Mouse (Mus musculus) embryonic facial prominence, embryonic 14.5 days (tissue): ENCODE results near the gene Foxn4. TPM values are rescaled to one million over a fixed set of nuclear protein-coding genes. Genes with fewer than 3 reads are reported as not detected.
A peak's percentile ranks its signal among the peaks of the same experiment; 100 is the strongest.

Experiments used
- ATAC-seq: fragments of 200-750 bp; cut with Nextera tagmentation; 2 replicates; pipeline ENCODE4 v1.8.0; 2017; ENCODE audit warnings: low read depth, moderate number of reproducible peaks, moderate TSS enrichment
- DNase-seq: peaks from one replicate; pipeline ENCODE4 v3.0.0-alpha.2; 2015; ENCODE audit warnings: low spot score
- H3K27ac ChIP-seq: fragments of 300-500 bp; sonication (generic); replicated peaks from 2 replicates; pipeline ENCODE4 v1.5.1; 2014; ENCODE audit warnings: low read depth, mild to moderate bottlenecking, low read length, moderate library complexity
- H3K27me3 ChIP-seq: fragments of 300-500 bp; sonication (generic); replicated peaks from 2 replicates; pipeline ENCODE4 v1.6.1; 2014; ENCODE audit warnings: low read length; ENCODE audit not compliant: control insufficient read depth, insufficient read depth
- H3K36me3 ChIP-seq: fragments of 300-500 bp; sonication (generic); 2 replicates; pipeline ENCODE4 v1.6.1; 2014; ENCODE audit warnings: low read length, mixed read lengths; ENCODE audit not compliant: control insufficient read depth, insufficient read depth
- H3K4me1 ChIP-seq: fragments of 300-500 bp; sonication (generic); 2 replicates; pipeline ENCODE4 v1.6.1; 2014; ENCODE audit warnings: antibody characterized with exemption, low read length; ENCODE audit not compliant: control insufficient read depth, insufficient read depth
- H3K4me2 ChIP-seq: fragments of 300-500 bp; sonication (generic); 2 replicates; pipeline ENCODE4 v1.6.1; 2014; ENCODE audit warnings: low read depth, mild to moderate bottlenecking, low read length, moderate library complexity, mixed read lengths
- H3K4me3 ChIP-seq: fragments of 300-500 bp; sonication (generic); 2 replicates; pipeline ENCODE4 v1.5.1; 2014; ENCODE audit warnings: low read depth, mild to moderate bottlenecking, low read length
- H3K9ac ChIP-seq: fragments of 300-500 bp; sonication (generic); 2 replicates; pipeline ENCODE4 v1.6.1; 2014; ENCODE audit warnings: low read depth, mild to moderate bottlenecking, low read length, moderate library complexity, mixed read lengths
- H3K9me3 ChIP-seq: fragments of 300-500 bp; sonication (generic); 2 replicates; pipeline ENCODE4 v1.6.1; 2016; ENCODE audit warnings: low read length; ENCODE audit not compliant: control insufficient read depth
- WGBS: fragments of 180-500 bp; shearing (Covaris S2); extraction: QIAGEN DNeasy Blood & Tissue Kit; methylation state at CpG from one replicate; pipeline ENCODE4 v1.1.7; 2014; 5-methylcytosine and 5-hydroxymethylcytosine counted together
- polyA plus RNA-seq: library from polyadenylated mRNA; unstranded; fragments of >200 nt; fragmentation: Nextera tagmentation; extraction: Ambion mirVana; gene quantifications from 2 replicates; pipeline ENCODE4 v1.2.1, GENCODE M21; 2014

Gene Foxn4
- polyA plus RNA-seq, 1 experiment from 2014 or later = 1.1 TPM

GRCm38 (mm10) chr5:114268646-114269045 is 5.0 kb downstream of the Foxn4 start:
- H3K9me3 ChIP-seq = no peaks in the 10 kb centered on the region
- no peak overlapping the region for H3K4me3 ChIP-seq
- no peaks in the 10 kb centered on the region for H3K36me3 ChIP-seq
- H3K4me1 ChIP-seq = peaks cover 4% of the 10 kb centered on the region
- H3K4me2 ChIP-seq = no peak overlapping the region
- H3K27ac ChIP-seq = no peak overlapping the region
- H3K9ac ChIP-seq = no peak overlapping the region
- ATAC-seq (peak; percentile 38; the same call in 1 of the 2 replicates), DNase-seq (peak; percentile 80)
- WGBS = 32% methylated on average over 7 of the region's 7 CpGs
- peaks cover 32% of the 10 kb centered on the region for H3K27me3 ChIP-seq

- H3K27me3 ChIP-seq = no peaks in the 10 kb centered on the region; the same call in 1 of the 2 replicates
- ATAC-seq = no peak
- no peak for DNase-seq
- H3K9ac ChIP-seq = no peak overlapping the region
- H3K36me3 ChIP-seq = no peaks in the 10 kb centered on the region
- H3K9me3 ChIP-seq = no peaks in the 10 kb centered on the region
- no peak overlapping the region for H3K4me2 ChIP-seq
- no peaks in the 10 kb centered on the region for H3K4me1 ChIP-seq
- no peak overlapping the region for H3K4me3 ChIP-seq
- H3K27ac ChIP-seq = no peak overlapping the region
- 83% methylated on average over 8 of the region's 8 CpGs for WGBS
Observed at GRCm38 (mm10) chr5:114264791-114265190, 8.8 kb downstream of the Foxn4 start.

GRCm38 (mm10) chr5:114264030-114264459 is 9.6 kb downstream of the Foxn4 start:
- Histone ChIP-seq H3K4me2 (no peak overlapping the region), H3K4me1 (no peaks in the 10 kb centered on the region), H3K27me3 (no peaks in the 10 kb centered on the region; the same call in 1 of the 2 replicates), H3K36me3 (no peaks in the 10 kb centered on the region), H3K4me3 (no peak overlapping the region), H3K9me3 (no peaks in the 10 kb centered on the region), H3K9ac (no peak overlapping the region), H3K27ac (no peak overlapping the region)
- no peak for DNase-seq
- ATAC-seq = peak; percentile 41; the same call in 1 of the 2 replicates
- 73% methylated on average over 8 of the region's 8 CpGs for WGBS

DNA sequence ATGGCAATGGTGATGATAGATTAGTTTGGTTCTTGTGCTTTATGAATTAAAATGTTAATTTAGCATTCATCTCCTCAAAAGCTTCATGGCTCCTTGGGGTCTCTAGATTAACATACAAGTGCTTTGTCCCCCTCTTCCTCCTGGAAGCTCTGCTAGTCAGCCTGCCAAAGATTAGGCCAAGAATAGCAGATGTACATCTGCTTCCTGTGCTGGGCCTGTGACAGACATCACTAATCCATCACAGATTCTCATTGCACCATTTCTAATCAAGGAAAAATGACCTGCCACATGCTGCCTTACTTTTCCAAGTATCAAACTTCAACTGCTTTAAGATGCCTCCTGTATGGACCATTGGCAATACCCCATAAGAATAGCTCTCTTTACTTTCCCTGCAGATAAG is 12.1 kb downstream of the Foxn4 start:
- no peak overlapping the region for H3K9ac ChIP-seq
- no peaks in the 10 kb centered on the region for H3K36me3 ChIP-seq
- H3K4me2 ChIP-seq = no peak overlapping the region
- no peaks in the 10 kb centered on the region for H3K4me1 ChIP-seq
- no peak overlapping the region for H3K27ac ChIP-seq
- ATAC-seq = no peak
- no peak for DNase-seq
- no peaks in the 10 kb centered on the region for H3K27me3 ChIP-seq
- H3K9me3 ChIP-seq = no peaks in the 10 kb centered on the region
- no peak overlapping the region for H3K4me3 ChIP-seq

- no peaks in the 10 kb centered on the region for H3K36me3 ChIP-seq
- no peak overlapping the region for H3K27ac ChIP-seq
- H3K4me1 ChIP-seq = no peaks in the 10 kb centered on the region
- H3K4me2 ChIP-seq = no peak overlapping the region
- DNase-seq (no peak), ATAC-seq (no peak)
- H3K9me3 ChIP-seq = no peaks in the 10 kb centered on the region
- no peak overlapping the region for H3K9ac ChIP-seq
- H3K4me3 ChIP-seq = no peak overlapping the region
- H3K27me3 ChIP-seq = no peaks in the 10 kb centered on the region
- 75% methylated on average over 10 of the region's 10 CpGs for WGBS
Observed at GRCm38 (mm10) chr5:114259495-114259894, 14.1 kb downstream of the Foxn4 start.

DNA sequence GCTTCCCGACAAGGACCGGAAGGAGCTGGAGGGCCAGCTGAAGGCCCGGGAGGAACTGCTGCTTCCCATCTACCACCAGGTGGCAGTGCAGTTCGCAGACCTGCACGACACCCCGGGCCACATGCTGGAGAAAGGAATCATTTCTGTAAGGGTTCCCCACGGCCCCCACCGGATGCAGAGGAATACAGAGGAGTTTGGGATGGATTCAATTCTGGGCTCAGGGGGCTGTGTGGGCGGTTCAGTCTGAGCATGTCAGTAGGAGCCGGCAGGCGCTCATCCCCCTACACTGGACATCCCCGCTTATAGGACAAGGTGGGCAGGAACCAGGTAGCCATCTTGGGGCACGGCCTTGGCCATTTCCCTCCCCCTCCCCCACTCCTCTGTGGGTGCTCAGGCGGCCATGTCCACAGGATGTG is 25.4 kb downstream of the Foxn4 start:
- Histone ChIP-seq H3K4me2 (peak overlapping the region; percentile 43), H3K9ac (peak overlapping the region; percentile 49; the same call in 1 of the 2 replicates), H3K4me3 (peak overlapping the region; percentile 16; the same call in 1 of the 2 replicates), H3K9me3 (no peaks in the 10 kb centered on the region), H3K27me3 (no peaks in the 10 kb centered on the region), H3K4me1 (no peaks in the 10 kb centered on the region), H3K27ac (no peak overlapping the region), H3K36me3 (no peaks in the 10 kb centered on the region)
- DNase-seq (peak; percentile 88), ATAC-seq (peak; percentile 86)
- WGBS = 8% methylated on average over 13 of the region's 14 CpGs

DNA sequence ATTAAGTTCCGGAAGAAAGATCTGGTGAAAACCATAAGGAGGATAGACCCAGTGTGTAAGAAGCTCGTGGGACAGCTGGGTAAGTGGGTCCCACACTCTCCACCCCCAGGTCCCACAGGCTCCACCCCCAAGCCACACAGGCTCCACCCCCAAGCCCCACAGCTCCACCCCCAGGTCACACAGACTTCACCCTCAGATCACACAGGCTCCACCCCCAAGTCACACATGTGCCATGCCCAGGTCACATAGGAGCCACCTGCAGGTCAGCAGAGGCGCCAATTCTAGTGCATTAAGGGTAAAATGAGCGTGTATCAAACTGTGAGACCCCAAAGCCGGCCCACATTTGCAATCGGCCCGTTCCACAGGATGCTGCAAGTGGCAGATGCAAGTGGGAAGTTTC is 27.1 kb downstream of the Foxn4 start:
- no peaks in the 10 kb centered on the region for H3K9me3 ChIP-seq
- H3K4me1 ChIP-seq = no peaks in the 10 kb centered on the region
- DNase-seq = no peak
- H3K9ac ChIP-seq = peak overlapping the region; percentile 19; the same call in 1 of the 2 replicates
- no peak overlapping the region for H3K4me3 ChIP-seq
- WGBS = 70% methylated on average over 7 of the region's 7 CpGs
- no peak for ATAC-seq
- H3K27me3 ChIP-seq = no peaks in the 10 kb centered on the region
- H3K36me3 ChIP-seq = no peaks in the 10 kb centered on the region
- no peak overlapping the region for H3K4me2 ChIP-seq
- H3K27ac ChIP-seq = no peak overlapping the region

DNA sequence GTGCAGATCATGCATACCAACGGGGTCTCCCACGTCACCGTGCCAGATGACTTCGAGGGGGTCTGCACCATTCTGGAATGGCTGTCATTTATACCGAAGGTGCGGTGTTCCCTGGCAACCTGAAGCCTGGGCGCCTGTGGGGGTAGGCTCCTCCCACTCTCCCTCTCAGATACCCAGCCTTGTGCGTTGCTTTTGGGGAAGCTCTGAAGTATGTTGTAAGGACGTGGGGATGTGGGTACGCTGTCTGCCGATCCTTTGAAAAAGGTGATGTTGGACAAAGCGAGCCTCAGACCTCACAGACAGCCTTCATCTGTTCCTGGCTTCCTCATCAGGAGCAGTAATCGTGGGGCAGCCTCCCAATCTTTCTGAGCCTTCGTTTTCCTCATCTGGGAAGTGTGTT is 33.9 kb downstream of the Foxn4 start:
- no peak overlapping the region for H3K9ac ChIP-seq
- ATAC-seq = no peak
- no peaks in the 10 kb centered on the region for H3K4me1 ChIP-seq
- no peaks in the 10 kb centered on the region for H3K9me3 ChIP-seq
- DNase-seq = no peak
- WGBS = 37% methylated on average over 14 of the region's 14 CpGs
- H3K4me3 ChIP-seq = no peak overlapping the region
- H3K27ac ChIP-seq = no peak overlapping the region
- no peaks in the 10 kb centered on the region for H3K36me3 ChIP-seq
- H3K4me2 ChIP-seq = no peak overlapping the region
- no peaks in the 10 kb centered on the region for H3K27me3 ChIP-seq

DNA sequence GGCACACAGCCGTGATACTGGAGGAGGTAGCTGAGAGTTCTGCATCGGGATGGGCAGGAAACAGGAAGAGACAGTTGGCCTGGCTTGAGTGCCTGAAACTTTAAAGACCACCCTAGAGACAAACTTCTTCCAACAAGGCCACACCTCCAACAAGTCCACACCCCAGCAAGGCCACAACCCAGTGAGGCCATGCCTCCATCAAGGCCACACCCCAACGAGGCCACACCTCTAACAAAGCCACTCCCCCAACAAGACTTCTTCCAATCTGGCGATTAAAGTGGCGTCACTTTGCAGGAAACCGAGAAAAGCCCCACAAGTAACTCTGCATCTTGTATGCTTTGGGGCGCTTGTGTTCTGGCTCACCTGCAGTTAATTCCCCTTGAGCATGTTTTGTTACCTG is 34.7 kb downstream of the Foxn4 start:
- Histone ChIP-seq H3K4me2 (no peak overlapping the region), H3K9me3 (no peaks in the 10 kb centered on the region), H3K9ac (no peak overlapping the region), H3K4me3 (no peak overlapping the region), H3K36me3 (no peaks in the 10 kb centered on the region), H3K27me3 (no peaks in the 10 kb centered on the region), H3K27ac (no peak overlapping the region), H3K4me1 (no peaks in the 10 kb centered on the region)
- no peak for ATAC-seq
- DNase-seq = peak; percentile 17
- 25% methylated on average over 7 of the region's 7 CpGs for WGBS
